Mouse (Mus musculus) c-Kit-positive CD71-negative TER-119-negative erythroid progenitor cells, embryonic 14.5 days (primary cell): ENCODE results near the gene Ltb.

Experiments
- DNase-seq: peaks from one replicate; pipeline ENCODE4 v3.0.0-alpha.2; 2013; ENCODE audit warnings: low read depth

The Ltb gene

DNA sequence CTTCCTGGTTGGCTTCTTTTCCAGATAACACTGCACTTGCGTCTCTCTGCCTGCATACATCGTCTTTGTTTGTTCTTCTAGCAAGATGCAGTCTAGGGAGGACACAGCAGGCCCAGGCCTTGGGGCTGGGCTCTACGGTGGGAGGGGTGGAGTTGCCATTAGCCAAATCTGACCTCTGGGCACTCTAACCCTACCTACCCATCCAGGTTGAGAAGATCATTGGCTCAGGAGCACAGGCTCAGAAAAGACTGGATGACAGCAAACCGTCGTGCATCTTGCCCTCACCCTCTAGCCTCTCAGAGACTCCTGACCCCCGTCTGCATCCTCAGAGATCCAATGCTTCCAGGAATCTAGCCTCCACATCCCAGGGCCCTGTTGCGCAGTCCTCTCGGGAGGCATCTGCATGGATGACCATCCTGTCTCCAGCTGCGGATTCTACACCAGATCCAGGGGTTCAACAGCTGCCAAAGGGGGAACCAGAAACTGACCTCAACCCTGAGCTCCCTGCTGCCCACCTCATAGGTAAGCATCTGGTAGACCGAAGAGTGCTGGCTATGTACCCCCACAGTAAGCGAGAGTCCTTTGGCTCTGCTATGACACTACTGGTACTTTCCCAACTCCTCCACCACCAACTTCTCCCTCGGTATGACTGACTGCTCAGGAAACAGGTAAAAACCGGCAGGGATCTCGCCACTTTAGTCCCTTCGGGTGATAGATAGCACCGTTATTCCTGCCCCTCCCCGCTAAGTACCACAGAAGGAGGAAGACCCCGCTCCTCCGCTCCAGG is 798 bp downstream of the Ltb start:
- DNase-seq: no peak

DNA sequence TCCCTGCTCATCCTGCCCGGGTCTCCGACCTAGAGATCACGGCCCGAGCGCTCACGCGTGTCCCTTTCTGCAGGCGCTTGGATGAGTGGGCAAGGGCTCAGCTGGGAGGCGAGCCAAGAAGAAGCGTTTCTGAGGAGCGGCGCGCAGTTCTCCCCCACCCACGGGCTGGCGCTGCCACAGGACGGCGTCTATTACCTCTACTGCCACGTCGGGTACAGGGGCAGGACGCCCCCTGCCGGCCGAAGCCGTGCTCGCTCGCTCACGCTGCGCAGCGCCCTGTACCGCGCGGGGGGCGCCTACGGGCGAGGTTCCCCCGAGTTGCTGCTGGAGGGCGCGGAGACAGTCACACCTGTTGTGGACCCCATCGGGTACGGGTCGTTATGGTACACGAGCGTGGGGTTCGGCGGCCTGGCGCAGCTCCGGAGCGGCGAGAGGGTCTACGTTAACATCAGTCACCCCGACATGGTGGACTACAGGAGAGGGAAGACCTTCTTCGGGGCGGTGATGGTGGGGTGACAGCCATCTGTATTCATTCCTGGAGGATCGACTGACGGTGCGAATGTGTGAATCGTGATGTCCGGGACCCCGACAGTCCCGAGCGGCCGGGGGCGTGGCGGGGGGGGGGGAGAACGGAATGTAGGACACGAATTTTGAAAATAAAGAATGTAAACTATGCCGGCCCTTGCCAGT is 1.5 kb downstream of the Ltb start:
- no peak for DNase-seq

DNA sequence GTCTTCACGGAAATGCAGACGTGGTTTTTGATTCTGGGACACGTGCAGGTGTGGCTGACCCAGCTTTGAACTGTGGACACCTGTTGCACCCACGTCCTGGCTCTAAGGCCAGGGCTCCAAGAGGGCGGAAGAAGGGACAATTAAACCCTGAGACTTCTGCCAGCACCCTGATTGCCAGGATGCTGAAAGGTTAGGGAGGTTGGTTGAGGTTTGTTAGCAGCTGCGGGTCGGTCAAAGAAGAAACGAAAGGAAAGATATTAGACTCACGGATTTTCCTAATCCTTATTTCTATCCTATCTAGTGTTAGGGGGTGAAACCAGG is 2.0 kb downstream of the Ltb start:
- DNase-seq: no peak

DNA sequence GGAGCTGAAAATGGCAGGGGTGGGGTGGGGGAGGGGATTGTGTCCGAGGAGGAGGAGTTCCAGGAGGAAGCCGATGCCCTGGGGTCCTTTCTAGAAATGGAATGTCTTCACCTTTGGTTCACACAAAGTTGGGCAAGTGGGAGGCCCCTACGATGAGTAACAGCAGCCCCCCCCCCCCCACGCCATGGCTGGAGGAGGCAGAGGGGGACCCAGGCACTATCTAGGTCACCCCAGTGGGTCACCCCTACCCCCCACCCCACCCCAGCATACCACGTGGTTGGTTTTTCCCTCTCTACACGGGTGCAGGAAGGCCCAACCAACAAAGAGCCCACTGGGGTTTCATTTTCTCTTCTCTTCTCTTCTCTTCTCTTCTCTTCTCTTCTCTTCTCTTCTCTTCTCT is 2.9 kb downstream of the Ltb start:
- DNase-seq: no peak

DNA sequence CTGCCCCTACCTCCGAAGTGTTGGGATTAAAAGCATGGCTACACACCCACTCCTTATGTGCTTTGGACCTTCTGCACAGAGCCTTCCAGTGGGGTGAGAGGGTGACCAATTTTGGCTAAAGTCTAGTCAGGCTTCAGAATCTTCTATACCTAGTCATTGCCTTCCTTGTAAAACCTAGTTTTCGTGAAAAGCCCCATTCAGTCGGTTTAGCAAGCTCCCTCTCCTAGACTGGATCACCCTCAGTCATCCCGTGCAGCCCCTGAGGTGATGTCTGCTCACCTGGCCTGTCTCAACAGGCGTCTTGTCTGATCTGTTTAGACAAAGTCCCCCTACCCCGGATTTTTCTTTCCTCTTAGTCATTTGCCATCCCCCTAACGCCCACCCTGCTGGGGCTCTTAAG is 3.8 kb downstream of the Ltb start:
- DNase-seq: no peak

DNA sequence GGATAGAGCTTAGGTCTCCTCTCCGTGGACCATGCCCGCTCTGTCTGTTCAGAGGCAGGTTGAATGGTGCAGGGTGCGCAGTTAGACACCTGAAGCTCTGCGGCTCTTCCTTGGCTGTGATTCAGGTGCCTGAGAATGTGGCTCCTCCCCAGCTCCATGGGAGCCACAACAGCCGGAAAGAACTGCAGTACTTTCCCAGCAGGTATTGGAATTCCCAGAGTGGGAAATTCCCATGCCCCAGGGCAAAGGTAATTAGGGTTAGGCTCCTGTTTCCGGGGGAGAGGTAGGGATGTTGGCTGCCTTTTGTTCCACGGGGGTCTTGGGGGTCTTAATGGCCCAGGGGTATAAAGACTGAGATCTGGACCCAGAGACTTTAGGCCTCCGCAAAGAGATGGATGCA is 4.7 kb downstream of the Ltb start:
- DNase-seq: no peak

DNA sequence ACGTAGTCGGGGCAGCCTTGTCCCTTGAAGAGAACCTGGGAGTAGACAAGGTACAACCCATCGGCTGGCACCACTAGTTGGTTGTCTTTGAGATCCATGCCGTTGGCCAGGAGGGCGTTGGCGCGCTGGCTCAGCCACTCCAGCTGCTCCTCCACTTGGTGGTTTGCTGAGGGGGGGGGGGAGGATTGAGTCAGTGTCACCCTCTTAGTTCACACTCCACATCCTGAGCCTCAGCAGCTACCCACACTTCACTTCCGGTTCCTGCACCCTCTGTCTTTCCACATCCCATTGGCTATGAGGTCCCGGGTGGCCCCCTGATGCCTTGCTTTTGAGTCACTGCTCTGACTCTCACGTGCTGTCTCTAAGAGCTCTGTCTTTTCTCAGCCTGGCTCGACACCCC is 6.2 kb downstream of the Ltb start:
- no peak for DNase-seq

DNA sequence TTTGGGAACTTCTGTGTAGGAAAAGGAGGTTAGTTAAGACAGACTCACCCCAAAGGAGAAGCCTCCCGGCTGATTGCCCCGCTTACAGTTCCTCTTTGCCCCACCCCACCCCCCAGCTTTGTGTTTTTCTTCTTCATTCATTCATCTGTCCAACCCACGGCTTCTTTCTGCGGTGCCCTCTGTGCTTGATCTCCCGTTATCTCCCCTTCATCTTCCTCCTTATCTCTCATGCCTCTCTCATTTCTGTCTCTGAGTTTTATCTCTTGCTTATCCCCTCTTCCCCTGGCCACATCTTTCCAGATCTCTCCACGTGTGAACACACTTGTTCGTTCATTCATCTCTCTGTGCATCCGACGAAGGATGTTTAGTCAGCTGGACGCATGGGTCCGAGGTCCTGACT is 6.9 kb downstream of the Ltb start:
- no peak for DNase-seq

DNA sequence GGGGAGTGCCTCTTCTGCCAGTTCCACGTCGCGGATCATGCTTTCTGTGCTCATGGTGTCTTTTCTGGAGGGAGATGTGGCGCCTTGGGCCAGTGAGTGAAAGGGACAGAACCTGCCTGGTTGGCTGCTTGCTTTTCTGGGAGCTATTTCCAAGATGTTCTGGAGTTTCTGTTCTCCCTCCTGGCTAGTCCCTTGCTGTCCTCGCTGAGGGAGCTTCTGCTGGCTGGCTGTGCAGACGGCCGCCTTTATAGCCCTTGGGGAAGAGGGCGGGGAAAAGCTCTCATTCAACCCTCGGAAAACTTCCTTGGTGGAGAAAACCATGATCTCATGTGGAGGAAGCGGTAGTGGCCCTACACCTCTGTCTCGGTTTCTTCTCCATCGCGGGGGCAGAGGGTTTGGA is 7.5 kb downstream of the Ltb start, which contains the start of gene Tnf:
TSS of gene Tnf (minus strand) at position 221 of the 400 bp plus-strand sequence.
- no peak for DNase-seq

DNA sequence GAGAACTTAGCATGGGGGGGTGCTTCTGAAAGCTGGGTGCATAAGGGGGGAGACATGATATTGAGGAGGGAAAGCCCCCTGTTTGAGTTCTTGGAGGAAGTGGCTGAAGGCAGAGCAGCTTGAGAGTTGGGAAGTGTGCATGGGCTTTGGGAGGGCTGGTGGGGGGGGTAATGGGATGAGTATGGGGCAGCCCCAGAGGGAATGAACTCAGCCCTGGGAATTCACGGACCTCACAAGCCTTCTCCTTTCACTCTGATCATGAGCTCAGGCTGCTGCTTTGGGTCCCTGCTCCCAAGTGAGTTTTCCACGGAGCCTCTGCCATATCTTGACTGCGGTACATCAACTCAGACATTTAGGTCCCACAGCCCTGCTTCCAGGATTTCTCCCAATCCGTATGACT is 8.2 kb downstream of the Ltb start:
- no peak for DNase-seq

DNA sequence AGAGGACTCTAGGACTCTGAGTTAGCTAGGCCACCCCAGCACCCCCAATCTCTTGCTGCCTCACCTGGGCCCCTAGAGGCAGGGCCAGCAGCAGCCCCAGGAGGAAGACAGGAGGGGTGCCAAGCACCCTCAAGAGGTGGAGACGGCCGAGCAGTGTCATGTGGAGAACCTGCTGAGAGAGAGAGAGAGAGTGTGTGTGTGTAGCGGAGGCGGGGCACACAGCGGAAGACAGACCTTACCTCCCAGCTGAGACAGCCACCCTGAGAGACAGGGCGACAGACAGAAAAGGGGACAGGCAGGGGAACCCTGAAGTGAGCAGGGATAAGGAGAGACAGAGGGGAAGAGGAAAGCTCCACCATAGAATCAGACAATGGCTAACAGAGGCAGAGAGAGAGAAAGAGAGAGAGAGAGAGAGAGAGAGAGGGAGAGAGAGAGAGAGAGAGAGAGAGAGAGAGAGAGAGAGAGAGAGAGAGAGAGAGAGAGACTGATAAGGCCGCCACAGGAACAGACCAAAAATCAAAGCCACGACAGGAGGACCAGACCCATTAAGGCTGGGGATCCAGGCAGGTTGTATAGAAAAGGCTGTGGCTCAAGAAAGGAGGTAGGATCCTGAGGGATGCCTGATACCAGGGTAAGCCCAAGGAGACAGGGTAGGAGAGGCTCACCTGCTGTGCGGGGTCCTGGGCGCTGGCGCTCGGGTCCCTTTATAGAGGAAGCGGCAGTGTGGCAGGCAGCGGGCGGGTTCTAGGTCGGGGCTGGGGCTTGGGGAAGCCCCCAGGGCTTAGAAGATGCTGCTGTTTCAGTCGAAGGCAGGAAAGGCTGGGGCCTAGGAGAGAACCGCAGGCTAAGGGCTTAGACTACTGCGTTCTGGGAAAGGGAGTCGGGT is 10.5 kb downstream of the Ltb start, which contains the start of gene Lta:
TSS of gene Lta (minus strand) at position 858 of the 886 bp plus-strand sequence.
- no peak for DNase-seq

DNA sequence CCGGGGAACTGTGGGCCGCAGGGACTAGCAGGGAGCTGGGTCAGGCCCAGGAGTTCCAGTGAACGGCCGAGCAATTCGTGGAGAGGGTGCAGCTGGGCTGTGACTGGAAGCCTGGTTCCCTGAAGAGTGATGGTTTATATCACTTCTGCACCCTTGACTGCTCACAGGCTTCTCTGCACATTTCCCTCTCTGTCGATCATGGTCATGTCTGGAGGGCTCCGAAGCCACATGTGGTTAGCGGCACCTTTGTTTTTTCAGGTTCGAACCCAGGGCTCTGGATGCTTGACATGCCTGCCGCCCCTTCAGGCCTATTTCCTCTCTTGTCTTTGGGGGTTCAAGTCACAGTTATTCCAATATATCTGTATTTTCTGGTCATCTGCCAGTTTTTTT is 11.1 kb downstream of the Ltb start:
- DNase-seq: no peak

DNA sequence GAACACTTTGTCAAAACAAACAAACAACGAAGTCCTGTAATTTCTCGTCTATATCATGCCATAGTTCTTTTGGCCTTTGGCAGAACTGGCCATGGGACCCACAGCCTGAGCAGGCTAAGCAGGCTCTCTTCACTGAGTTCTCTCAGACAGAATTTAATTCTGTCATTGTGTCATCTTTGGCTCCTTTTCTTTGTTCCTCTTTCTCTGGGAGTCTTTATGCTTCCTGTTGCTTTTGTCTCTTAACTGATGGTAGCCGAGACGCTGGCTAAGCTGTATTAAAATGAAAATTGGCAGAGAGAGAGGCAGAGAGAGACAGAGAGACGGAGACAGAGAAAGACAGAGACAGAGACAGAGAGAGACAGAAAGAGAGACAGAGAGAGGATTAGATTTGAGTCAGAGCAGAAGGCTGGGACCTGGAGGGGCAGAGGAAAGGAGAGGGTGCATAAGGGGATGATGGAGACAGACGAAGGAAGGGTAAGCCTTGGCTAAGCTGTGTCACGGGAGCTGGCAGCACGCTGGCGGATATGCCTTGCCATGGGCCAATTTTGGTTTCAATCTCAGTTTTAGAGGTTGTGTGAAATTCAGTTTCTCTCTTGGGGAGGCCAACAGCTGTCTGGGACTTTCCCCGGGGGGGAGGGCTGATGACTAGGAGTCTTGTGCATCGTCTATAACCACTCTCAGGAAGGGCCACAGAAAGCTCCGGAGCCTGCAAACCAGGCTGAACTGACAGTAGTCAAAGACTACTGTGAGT is 15.7 kb downstream of the Ltb start:
- no peak for DNase-seq

DNA sequence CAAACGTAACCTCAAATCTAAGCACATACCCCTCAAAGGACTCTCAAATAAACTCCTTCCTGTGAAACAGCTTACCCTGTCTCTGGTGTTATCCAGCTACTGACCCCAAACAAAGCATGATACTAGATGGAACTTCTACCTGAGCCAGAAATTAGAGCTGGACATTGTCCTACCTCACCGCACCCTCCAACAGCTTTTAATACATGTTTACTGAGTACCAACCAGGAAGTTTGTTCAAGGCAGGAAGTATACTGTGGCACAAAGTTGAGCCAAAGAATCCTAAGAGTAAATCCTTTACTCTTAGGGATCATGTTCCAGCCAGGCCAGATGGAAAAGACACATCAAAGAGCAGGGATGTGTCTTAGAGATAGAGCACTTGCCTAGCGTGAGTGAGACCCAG is 16.4 kb downstream of the Ltb start:
- no peak for DNase-seq

DNA sequence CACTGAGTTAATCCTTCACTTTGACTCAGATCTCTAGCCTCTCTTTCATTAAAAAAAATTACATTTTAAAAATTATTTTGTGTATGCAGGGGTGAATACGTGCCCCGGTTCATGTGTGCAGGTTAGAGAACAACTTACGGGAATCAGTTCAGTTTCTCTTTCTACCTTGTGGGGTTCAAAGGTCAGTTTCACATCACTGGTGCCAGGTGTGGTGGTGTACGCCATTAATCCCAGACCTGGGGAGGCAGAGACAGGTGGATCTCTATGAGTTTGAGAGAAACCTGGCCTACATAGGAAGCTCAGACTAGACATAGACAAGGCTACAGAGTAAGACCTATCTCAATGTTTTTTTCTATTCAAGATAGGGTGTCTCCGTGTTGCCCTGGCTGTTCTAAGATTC is 18.8 kb downstream of the Ltb start:
- DNase-seq: no peak

DNA sequence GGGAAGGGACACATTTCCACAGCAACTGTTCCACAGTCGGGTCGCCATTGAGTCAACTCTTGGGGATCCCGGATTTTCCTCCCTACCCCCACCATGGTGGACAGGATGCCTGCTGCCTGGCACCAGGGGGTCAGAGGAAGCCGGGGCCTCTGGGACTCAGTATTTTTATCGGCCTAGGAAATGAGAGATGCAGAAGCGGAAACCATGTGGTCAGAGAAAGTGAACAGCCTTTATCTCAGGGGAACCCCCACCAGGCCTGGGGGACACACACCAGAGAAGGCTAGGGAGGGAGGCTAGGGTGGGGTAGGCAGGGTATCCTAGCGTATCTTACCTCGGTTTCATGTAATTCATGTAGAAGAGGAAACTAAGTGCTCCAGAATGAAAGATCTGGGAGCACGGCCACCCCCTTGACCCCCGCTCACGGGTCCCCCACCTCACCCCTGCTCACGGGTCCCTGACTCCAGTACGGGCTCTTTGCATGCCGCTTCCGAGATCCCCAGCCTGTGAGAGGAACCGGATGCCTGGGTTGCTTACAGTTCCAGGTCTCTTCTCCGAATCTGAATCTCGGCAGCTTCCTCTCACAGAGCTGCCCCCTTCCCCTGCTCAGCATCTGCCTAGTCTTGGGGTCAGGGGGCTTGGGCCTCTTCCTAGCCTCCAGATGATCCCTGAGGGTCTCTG is 24.4 kb downstream of the Ltb start:
- no peak for DNase-seq

DNA sequence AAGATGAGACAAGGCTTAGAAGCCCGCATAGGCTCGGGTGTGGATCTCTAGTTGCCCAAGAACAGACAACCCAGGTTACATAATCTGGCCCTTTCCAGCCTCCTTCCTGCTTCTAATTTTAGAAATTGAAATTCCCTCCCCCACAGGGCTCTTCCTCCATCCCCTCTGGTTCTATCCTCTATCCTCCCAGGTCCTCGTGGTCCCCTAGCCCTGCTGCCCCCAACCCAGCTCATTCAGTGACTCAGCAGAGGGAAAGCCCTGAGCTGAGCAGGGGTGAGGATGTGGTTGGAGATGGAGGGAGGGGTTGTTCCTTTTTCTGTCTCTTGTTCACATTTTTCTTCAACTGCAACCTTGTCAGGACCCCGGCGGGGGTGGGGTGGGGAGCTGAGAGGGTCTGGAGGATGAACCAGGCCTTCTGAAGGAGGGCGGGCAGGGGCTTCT is 25.4 kb downstream of the Ltb start:
- DNase-seq: no peak

DNA sequence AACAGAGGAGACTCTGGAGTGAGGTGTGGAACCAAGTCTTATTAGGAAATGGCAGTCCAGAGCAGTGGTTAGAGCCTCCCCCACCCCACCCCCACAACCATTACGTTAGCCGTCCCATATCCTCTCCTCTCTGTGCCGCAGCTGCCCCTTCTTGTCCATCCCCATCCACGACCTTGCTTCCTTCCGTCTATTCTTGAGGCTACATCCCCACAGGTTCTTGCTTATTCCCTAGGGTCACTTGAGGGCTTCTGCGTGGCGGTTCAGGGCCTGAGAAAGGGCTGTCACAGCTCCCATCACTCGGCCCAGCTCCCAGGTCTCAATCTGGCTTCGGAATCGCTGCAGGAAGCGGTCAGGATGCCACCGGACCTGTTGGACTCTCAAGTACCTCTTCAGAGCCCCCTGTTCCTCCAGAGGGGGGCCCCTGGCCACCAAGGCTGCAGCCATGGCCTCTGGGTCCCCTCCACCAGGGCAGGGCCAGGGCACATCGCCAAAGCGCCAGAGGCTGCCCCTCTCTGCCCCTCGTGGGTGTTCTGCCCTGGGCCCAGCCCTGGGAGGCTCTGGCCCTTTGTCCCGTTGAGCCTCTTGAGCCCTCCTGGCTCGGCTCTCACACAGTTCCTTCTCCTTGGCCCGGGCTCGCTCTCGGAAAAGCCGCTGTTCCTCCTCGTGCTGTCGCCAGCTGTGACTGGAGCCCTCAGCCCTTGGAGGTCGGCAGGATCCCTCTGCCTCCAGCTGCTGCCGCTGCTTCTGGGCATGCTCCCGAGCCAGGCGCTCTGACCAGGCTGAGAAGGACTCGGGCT is 26.1 kb downstream of the Ltb start, which contains the start of gene Gm16181:
TSS of gene Gm16181 (plus strand) at position 679 of the 797 bp plus-strand sequence.
- no peak for DNase-seq

DNA sequence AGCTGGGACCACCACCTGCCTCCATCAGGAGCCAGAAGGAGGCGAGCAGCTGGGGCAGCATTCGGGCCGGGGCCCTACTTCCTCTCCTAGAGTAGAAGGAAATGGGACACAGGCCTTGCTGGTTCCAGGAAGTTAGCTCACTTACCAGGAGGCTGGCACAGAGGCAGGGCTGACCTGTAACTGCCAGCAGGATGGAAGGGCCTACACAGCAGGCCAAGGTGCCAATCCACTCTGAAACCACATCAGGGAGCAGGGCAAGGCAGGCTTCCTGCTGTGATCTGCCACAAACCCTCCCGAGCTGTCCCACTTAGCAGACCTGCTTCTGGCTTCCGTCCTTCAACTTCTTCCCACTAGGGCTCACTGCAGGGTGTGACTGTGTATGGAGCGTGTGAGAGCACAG is 28.1 kb downstream of the Ltb start:
- DNase-seq: no peak

DNA sequence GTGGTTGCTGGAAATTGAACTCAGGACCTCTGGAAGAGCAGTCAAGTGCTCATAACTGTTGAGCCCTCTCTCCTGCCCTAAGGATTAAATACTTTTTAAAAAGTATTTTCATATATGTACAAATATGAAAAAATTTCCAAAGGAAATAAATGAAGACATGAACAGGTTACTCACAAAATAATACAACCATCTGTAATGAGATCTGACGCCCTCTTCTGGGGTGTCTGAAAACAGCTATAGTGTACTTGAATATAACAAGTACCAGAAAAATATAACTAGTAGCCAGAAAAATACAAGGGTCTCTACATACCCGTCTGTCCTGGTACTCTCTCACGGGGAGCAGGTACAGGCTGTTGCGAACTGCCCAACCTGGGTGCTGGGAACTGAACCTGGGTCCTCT is 30.4 kb downstream of the Ltb start:
- no peak for DNase-seq

DNA sequence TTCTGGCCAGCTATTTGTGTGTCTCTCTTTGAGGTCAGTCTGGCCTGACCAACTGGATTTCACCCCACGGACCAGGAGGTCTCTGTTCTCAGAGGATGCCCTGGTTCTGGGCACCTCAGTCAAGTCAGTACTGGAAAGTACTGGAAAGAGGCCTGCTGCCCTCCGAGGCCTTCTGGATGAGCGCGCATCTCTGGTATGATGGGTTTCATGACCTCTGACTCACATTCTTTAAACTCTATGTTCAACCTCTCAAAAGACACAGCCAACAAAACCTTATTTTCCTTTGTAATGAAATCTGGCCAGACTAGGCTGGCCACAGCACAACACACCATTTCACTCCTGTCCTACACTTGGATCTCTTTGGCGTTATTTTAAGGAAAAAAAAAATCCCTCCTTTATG is 31.2 kb downstream of the Ltb start:
- DNase-seq: no peak
